Mouse (Mus musculus): ENCODE measurements around the gene Atf6.

DNA sequence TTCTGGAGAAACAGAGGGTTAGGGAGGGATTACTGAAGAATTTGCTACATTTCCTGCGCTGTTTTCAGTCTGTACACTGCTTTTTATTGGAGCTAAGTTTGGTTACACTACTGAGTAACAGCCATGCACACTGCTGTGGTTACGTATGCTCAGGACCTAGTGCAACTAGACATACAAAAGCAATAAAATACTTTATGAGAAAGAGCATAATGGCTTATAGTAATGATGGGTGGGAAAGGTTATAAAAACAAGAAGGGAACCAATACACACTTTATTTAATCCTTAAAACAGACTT is 135.0 kb downstream of the Atf6 start:
- TF ChIP-seq POLR2A (IDR thresholded peaks at IDR 0.05; ENCODE audit: insufficient read depth, low read length) (no peak), CTCF (IDR thresholded peaks at IDR 0.05; ENCODE audit: low read depth, low read length) (no peak), EP300 (IDR thresholded peaks at IDR 0.05; ENCODE audit: insufficient read depth, low read depth, low read length) (no peak)
